Mouse (Mus musculus): ENCODE measurements around the gene Gse1. TPM values are rescaled to one million over a fixed set of nuclear protein-coding genes. Genes with fewer than 3 reads are reported as not detected.

Gene Gse1
- total and polyA plus RNA-seq, 3 experiments: 23.6 to 128 (median 66.9) TPM

GRCm38 (mm10) chr8:120426622-120427385, 198.5 kb downstream of the Gse1 start:
- H3K9ac ChIP-seq (ENCODE audit: control insufficient read depth, low read depth, low read length, poor library complexity, severe bottlenecking): peak overlapping the region; percentile 40
- H3K4me3 ChIP-seq (ENCODE audit: control insufficient read depth in 1 of 2, insufficient read depth in 1 of 2, low read depth in 2 of 2, low read length in 2 of 2): no peak overlapping the region
- peak; percentile 45 for DNase-seq (ENCODE audit: low read depth, low spot score)

GRCm38 (mm10) chr8:120428492-120428891, 200.2 kb downstream of the Gse1 start:
- Histone ChIP-seq H3K4me1 (ENCODE audit: control insufficient read depth in 1 of 2, insufficient read depth in 2 of 2, low read length in 2 of 2) (peaks cover 8 to 28% of the 10 kb centered on the region in 2 experiments), H3K27me3 (ENCODE audit: control insufficient read depth in 1 of 2, insufficient read depth in 2 of 2, low read length in 2 of 2) (no peaks in the 10 kb centered on the region), H3K36me3 (ENCODE audit: control insufficient read depth in 1 of 2, insufficient read depth in 2 of 2, low read length in 2 of 2) (peaks cover 0 to 8% of the 10 kb centered on the region in 2 experiments; a peak in 2 of 4 replicates), H3K9ac (ENCODE audit: control insufficient read depth, low read depth, low read length, poor library complexity, severe bottlenecking) (no peak overlapping the region), H3K79me2 (ENCODE audit: control insufficient read depth, insufficient read depth, low read length, poor library complexity) (no peaks in the 10 kb centered on the region), H3K27ac (ENCODE audit: control insufficient read depth, low read depth, low read length) (no peak overlapping the region), H3K9me3 (replicated peaks; ENCODE audit: insufficient read depth, low read length) (no peaks in the 10 kb centered on the region), H3K4me3 (ENCODE audit: control insufficient read depth in 1 of 2, insufficient read depth in 1 of 2, low read depth in 2 of 2, low read length in 2 of 2) (no peak overlapping the region)
- DNase-seq (ENCODE audit: low read depth, low spot score): no peak
- TF ChIP-seq NELFE (IDR thresholded peaks at IDR 0.05; ENCODE audit: low read depth, low read length) (no peak), ZMIZ1 (IDR thresholded peaks at IDR 0.05; ENCODE audit: low read depth, low read length) (no peak), SMC3 (IDR thresholded peaks at IDR 0.05; ENCODE audit: low read depth, low read length) (no peak), USF2 (IDR thresholded peaks at IDR 0.05; ENCODE audit: borderline replicate concordance in 1 of 2, insufficient read depth in 1 of 2, low read depth in 1 of 2, low read length in 2 of 2) (no peak), ETS1 (IDR thresholded peaks at IDR 0.05; ENCODE audit: low read depth, low read length) (no peak), MEF2A (IDR thresholded peaks at IDR 0.05; ENCODE audit: extremely low read depth, insufficient replicate concordance, low read depth, low read length, poor library complexity, severe bottlenecking) (no peak), POLR2AphosphoS5 (IDR thresholded peaks at IDR 0.05; ENCODE audit: borderline replicate concordance, low read depth, low read length) (no peak), EP300 (IDR thresholded peaks at IDR 0.05; ENCODE audit: low read depth in 1 of 2, low read length in 2 of 2) (no peak), RAD21 (IDR thresholded peaks at IDR 0.05; ENCODE audit: low read depth, low read length) (no peak), CHD1 (IDR thresholded peaks at IDR 0.05; ENCODE audit: low read depth, low read length) (no peak), MAZ (IDR thresholded peaks at IDR 0.05; ENCODE audit: low read depth, low read length) (no peak), TBP (IDR thresholded peaks at IDR 0.05; ENCODE audit: low read depth, low read length) (no peak), TCF12 (IDR thresholded peaks at IDR 0.05; ENCODE audit: low read depth, low read length) (no peak), ZC3H11A (IDR thresholded peaks at IDR 0.05; ENCODE audit: low read depth, low read length) (no peak), ZKSCAN1 (IDR thresholded peaks at IDR 0.05; ENCODE audit: low read depth, low read length) (no peak), KAT2A (conservative IDR thresholded peaks at IDR 0.05; ENCODE audit: low read depth, low read length) (no peak), E2F4 (IDR thresholded peaks at IDR 0.05; ENCODE audit: borderline replicate concordance, low read depth, low read length) (no peak)

More at GRCm38 (mm10) chr8:120426622-120427385, 198.5 kb downstream of the Gse1 start:
- Histone ChIP-seq H3K27ac (ENCODE audit: control insufficient read depth, low read depth, low read length) (peak overlapping the region; percentile 26), H3K4me1 (ENCODE audit: control insufficient read depth in 1 of 2, insufficient read depth in 2 of 2, low read length in 2 of 2) (peaks cover 8 to 32% of the 10 kb centered on the region in 2 experiments), H3K79me2 (ENCODE audit: control insufficient read depth, insufficient read depth, low read length, poor library complexity) (no peaks in the 10 kb centered on the region), H3K9me3 (replicated peaks; ENCODE audit: insufficient read depth, low read length) (no peaks in the 10 kb centered on the region), H3K36me3 (ENCODE audit: control insufficient read depth in 1 of 2, insufficient read depth in 2 of 2, low read length in 2 of 2) (peaks cover 0 to 8% of the 10 kb centered on the region in 2 experiments; a peak in 2 of 4 replicates), H3K27me3 (ENCODE audit: control insufficient read depth in 1 of 2, insufficient read depth in 2 of 2, low read length in 2 of 2) (no peaks in the 10 kb centered on the region)
- TF ChIP-seq MAFK (IDR thresholded peaks at IDR 0.05; ENCODE audit: borderline replicate concordance, low read depth, low read length) (no peak), ELF1 (IDR thresholded peaks at IDR 0.05; ENCODE audit: low read depth, low read length) (0 out of 2 replicates have a peak, but pooled peaks have one; percentile 10), MXI1 (IDR thresholded peaks at IDR 0.05; ENCODE audit: low read depth, low read length) (no peak), HCFC1 (IDR thresholded peaks at IDR 0.05; ENCODE audit: low read depth, low read length) (no peak), TBP (IDR thresholded peaks at IDR 0.05; ENCODE audit: low read depth, low read length) (no peak), USF1 (IDR thresholded peaks at IDR 0.05; ENCODE audit: low read depth, low read length) (no peak), TAL1 (IDR thresholded peaks at IDR 0.05; ENCODE audit: low read length) (no peak), ETS1 (IDR thresholded peaks at IDR 0.05; ENCODE audit: low read depth, low read length) (no peak)

All from MEL (cell line).